In genomic region chr5:146948508-146949088, GRCm38 (mm10) we compare ENCODE assay signal across 8 mouse cellular contexts. TPM values are rescaled to one million over a fixed set of nuclear protein-coding genes. Genes with fewer than 3 reads are reported as not detected.
DNase-seq lines count a peak whose midpoint lies in the region; ATAC-seq and TF ChIP-seq lines count a peak whose summit lies in the region.

Gene Gtf3a, plus strand, starts transcription at chr5:146948657.

- peaks cover 0 to 19% of the 10 kb centered on the region in 2 experiments; a peak in 3 of 4 replicates for H3K4me1 ChIP-seq in MEL (ENCODE audit: control insufficient read depth in 1 of 2, insufficient read depth in 2 of 2, low read length in 2 of 2)
- H3K4me1 ChIP-seq in forebrain, embryonic 14.5 days (ENCODE audit: control insufficient read depth, insufficient read depth, low read length): peaks cover 6% of the 10 kb centered on the region; the same call in 1 of the 2 replicates
- H3K4me1 ChIP-seq in lung, adult 2 months (ENCODE audit: control insufficient read depth, insufficient read depth, low read length): peaks cover 7% of the 10 kb centered on the region
- peaks cover 13% of the 10 kb centered on the region for H3K4me1 ChIP-seq in neural tube, embryonic 15.5 days

- H3K4me3 ChIP-seq in MEL (ENCODE audit: control insufficient read depth in 1 of 2, insufficient read depth in 1 of 2, low read depth in 2 of 2, low read length in 2 of 2): peak within 1 kb of the TSS; percentile 86 to 91
- peak within 1 kb of the TSS; percentile 75 for H3K4me3 ChIP-seq in forebrain, embryonic 14.5 days (ENCODE audit: low read depth, low read length)
- H3K4me3 ChIP-seq in lung, adult 2 months (replicated peaks; ENCODE audit: extremely low read depth, low read depth, low read length): peak within 1 kb of the TSS; percentile 72
- peak within 1 kb of the TSS; percentile 76 for H3K4me3 ChIP-seq in neural tube, embryonic 15.5 days (replicated peaks)

- peak within 1 kb of the TSS; percentile 94 for H3K4me2 ChIP-seq in forebrain, embryonic 14.5 days (ENCODE audit: low read length)
- peak within 1 kb of the TSS; percentile 92 for H3K4me2 ChIP-seq in neural tube, embryonic 15.5 days

- H3K9me3 ChIP-seq in MEL (replicated peaks; ENCODE audit: insufficient read depth, low read length): no peaks in the 10 kb centered on the region
- H3K9me3 ChIP-seq in forebrain, embryonic 14.5 days (replicated peaks; ENCODE audit: control insufficient read depth, low read length): no peaks in the 10 kb centered on the region
- no peaks in the 10 kb centered on the region for H3K9me3 ChIP-seq in neural tube, embryonic 15.5 days (replicated peaks)

- peaks cover 22% of the 10 kb centered on the region for H3K79me2 ChIP-seq in MEL (ENCODE audit: control insufficient read depth, insufficient read depth, low read length, poor library complexity)

- TF ChIP-seq RAD21 in MEL (IDR thresholded peaks at IDR 0.05; ENCODE audit: low read depth, low read length): no peak

- H3K27ac ChIP-seq in MEL (ENCODE audit: control insufficient read depth, low read depth, low read length): peak within 1 kb of the TSS; percentile 99
- H3K27ac ChIP-seq in forebrain, embryonic 14.5 days (ENCODE audit: low read depth, low read length): peak within 1 kb of the TSS; percentile 61
- peak within 1 kb of the TSS; percentile 87 for H3K27ac ChIP-seq in neural tube, embryonic 15.5 days (replicated peaks)

- under 1% methylated on average over 62 of the region's 62 CpGs for whole genome bisulfite sequencing in forebrain, embryonic 14.5 days
- WGBS in large intestine, adult 2 months: under 1% methylated on average over 62 of the region's 62 CpGs
- WGBS in lung, adult 2 months: under 1% methylated on average over 62 of the region's 62 CpGs
- WGBS in neural tube, embryonic 15.5 days: under 1% methylated on average over 62 of the region's 62 CpGs

- peak within 1 kb of the TSS; percentile 96 for H3K9ac ChIP-seq in MEL (ENCODE audit: control insufficient read depth, low read depth, low read length, poor library complexity, severe bottlenecking)
- H3K9ac ChIP-seq in forebrain, embryonic 14.5 days (ENCODE audit: low read length): peak within 1 kb of the TSS; percentile 91
- H3K9ac ChIP-seq in neural tube, embryonic 15.5 days (replicated peaks): peak within 1 kb of the TSS; percentile 80

- TF ChIP-seq CTCF in MEL (IDR thresholded peaks at IDR 0.05 in 2 of 3, conservative IDR thresholded peaks at IDR 0.05 in 1 of 3; ENCODE audit: control insufficient read depth in 1 of 3, insufficient read depth in 1 of 3, low read depth in 2 of 3, low read length in 3 of 3, poor library complexity in 1 of 3, severe bottlenecking in 1 of 3): no peak
- TF ChIP-seq CTCF in lung, adult 2 months (IDR thresholded peaks at IDR 0.05; ENCODE audit: insufficient read depth, low read length): no peak

- H3K36me3 ChIP-seq in MEL (ENCODE audit: control insufficient read depth in 1 of 2, insufficient read depth in 2 of 2, low read length in 2 of 2): peaks cover 5 to 8% of the 10 kb centered on the region in 2 experiments
- peaks cover 32% of the 10 kb centered on the region for H3K36me3 ChIP-seq in forebrain, embryonic 14.5 days (ENCODE audit: control insufficient read depth, insufficient read depth, low read length)
- H3K36me3 ChIP-seq in neural tube, embryonic 15.5 days: peaks cover 29% of the 10 kb centered on the region

- peak; percentile 94 for DNase-seq in MEL (ENCODE audit: low read depth, low spot score)
- DNase-seq in cerebellum, adult 11 months: peak; percentile 70
- DNase-seq in forebrain, embryonic 14.5 days (ENCODE audit: low spot score): peak; percentile 95
- peak; percentile 79 to 80 for DNase-seq in heart, postnatal 10 days
- DNase-seq in large intestine, adult 2 months (ENCODE audit: low read depth, low spot score): no peak
- peak; percentile 62 for DNase-seq in lung, adult 2 months
- peak; percentile 85 for DNase-seq in testis, postnatal 10 days (ENCODE audit: low spot score)

- 0 out of 4 replicates have a peak, but pooled peaks of 1 of the 2 experiments have one; percentile 4 for TF ChIP-seq EP300 in MEL (IDR thresholded peaks at IDR 0.05; ENCODE audit: low read depth in 1 of 2, low read length in 2 of 2)

- ATAC-seq in forebrain, embryonic 14.5 days: peak; percentile 94
- ATAC-seq in neural tube, embryonic 15.5 days (ENCODE audit: low FRiP score): peak; percentile 91

- peaks cover 0 to 2% of the 10 kb centered on the region in 2 experiments; a peak in 1 of 4 replicates for H3K27me3 ChIP-seq in MEL (ENCODE audit: control insufficient read depth in 1 of 2, insufficient read depth in 2 of 2, low read length in 2 of 2)
- H3K27me3 ChIP-seq in forebrain, embryonic 14.5 days (replicated peaks; ENCODE audit: control insufficient read depth, insufficient read depth, low read length): no peaks in the 10 kb centered on the region
- no peaks in the 10 kb centered on the region for H3K27me3 ChIP-seq in neural tube, embryonic 15.5 days (replicated peaks)

- peak; percentile 76 to 95; a peak in 3 of 4 replicates for TF ChIP-seq POLR2A in MEL (IDR thresholded peaks at IDR 0.05; ENCODE audit: control insufficient read depth in 1 of 2, insufficient read depth in 1 of 2, low read depth in 1 of 2, low read length in 2 of 2, poor library complexity in 1 of 2)
- TF ChIP-seq POLR2A in lung, adult 2 months (IDR thresholded peaks at IDR 0.05; ENCODE audit: borderline replicate concordance, extremely low read depth, low read depth, low read length): peak; percentile 95

- intact Hi-C loops in heart, postnatal 10 days (cut with DNase I): loop anchor here (2.0 kb wide), 1 partner anchor 14 kb away; the partner anchor contains the start of gene Mtif3

TF ChIP-seq in MEL, 35 proteins besides CTCF, POLR2A, EP300 and RAD21 (continues in another document):
- TF ChIP-seq MAFK (IDR thresholded peaks at IDR 0.05; ENCODE audit: borderline replicate concordance, low read depth, low read length): no peak
- no peak; the same call in 1 of the 2 replicates for TF ChIP-seq KAT2A (conservative IDR thresholded peaks at IDR 0.05; ENCODE audit: low read depth, low read length)
- no peak for TF ChIP-seq POLR2AphosphoS5 (IDR thresholded peaks at IDR 0.05; ENCODE audit: borderline replicate concordance, low read depth, low read length)
- TF ChIP-seq TBP (IDR thresholded peaks at IDR 0.05; ENCODE audit: low read depth, low read length): no peak; the same call in 1 of the 2 replicates
- TF ChIP-seq MYB (IDR thresholded peaks at IDR 0.05; ENCODE audit: low read depth, low read length): no peak
- TF ChIP-seq UBTF (IDR thresholded peaks at IDR 0.05; ENCODE audit: borderline replicate concordance, insufficient read depth, low read depth, low read length): no peak
- TF ChIP-seq TCF12 (IDR thresholded peaks at IDR 0.05; ENCODE audit: low read depth, low read length): peak; percentile 35; the same call in 1 of the 2 replicates
- TF ChIP-seq ZNF384 (IDR thresholded peaks at IDR 0.05; ENCODE audit: low read depth, low read length): no peak; the same call in 1 of the 2 replicates
- TF ChIP-seq BHLHE40 (IDR thresholded peaks at IDR 0.05; ENCODE audit: borderline replicate concordance, low read depth, low read length): no peak
- TF ChIP-seq ELF1 (IDR thresholded peaks at IDR 0.05; ENCODE audit: low read depth, low read length): peak; percentile 91
- peak; percentile 92 for TF ChIP-seq MAX (IDR thresholded peaks at IDR 0.05; ENCODE audit: low read length)
- no peak for TF ChIP-seq GATA1 (IDR thresholded peaks at IDR 0.05; ENCODE audit: low read depth, low read length)
- TF ChIP-seq GABPA (IDR thresholded peaks at IDR 0.05; ENCODE audit: low read depth, low read length): no peak
- peak; percentile 88 for TF ChIP-seq SIN3A (IDR thresholded peaks at IDR 0.05; ENCODE audit: low read length)
- peak; percentile 54; the same call in 1 of the 2 replicates for TF ChIP-seq ETS1 (IDR thresholded peaks at IDR 0.05; ENCODE audit: low read depth, low read length)
- no peak for TF ChIP-seq MEF2A (IDR thresholded peaks at IDR 0.05; ENCODE audit: extremely low read depth, insufficient replicate concordance, low read depth, low read length, poor library complexity, severe bottlenecking)
- peak; percentile 66; the same call in 1 of the 2 replicates for TF ChIP-seq E2F4 (IDR thresholded peaks at IDR 0.05; ENCODE audit: borderline replicate concordance, low read depth, low read length)
- peak; percentile 78 for TF ChIP-seq NRF1 (IDR thresholded peaks at IDR 0.05; ENCODE audit: insufficient read depth, low read depth, low read length, poor library complexity, severe bottlenecking)
- TF ChIP-seq NELFE (IDR thresholded peaks at IDR 0.05; ENCODE audit: low read depth, low read length): peak; percentile 98
- TF ChIP-seq POLR2AphosphoS2 (IDR thresholded peaks at IDR 0.05; ENCODE audit: low read length): peak; percentile 78; the same call in 1 of the 2 replicates
- no peak for TF ChIP-seq USF2 (IDR thresholded peaks at IDR 0.05; ENCODE audit: borderline replicate concordance in 1 of 2, insufficient read depth in 1 of 2, low read depth in 1 of 2, low read length in 2 of 2)
- TF ChIP-seq CHD1 (IDR thresholded peaks at IDR 0.05; ENCODE audit: low read depth, low read length): no peak
- no peak for TF ChIP-seq RCOR1 (IDR thresholded peaks at IDR 0.05; ENCODE audit: low read depth, low read length)
- TF ChIP-seq SMC3 (IDR thresholded peaks at IDR 0.05; ENCODE audit: low read depth, low read length): no peak
- TF ChIP-seq ZC3H11A (IDR thresholded peaks at IDR 0.05; ENCODE audit: low read depth, low read length): no peak
- peak; percentile 91 for TF ChIP-seq ZMIZ1 (IDR thresholded peaks at IDR 0.05; ENCODE audit: low read depth, low read length)
- no peak; the same call in 1 of the 2 replicates for TF ChIP-seq USF1 (IDR thresholded peaks at IDR 0.05; ENCODE audit: low read depth, low read length)
- peak; percentile 77; the same call in 1 of the 2 replicates for TF ChIP-seq MAZ (IDR thresholded peaks at IDR 0.05; ENCODE audit: low read depth, low read length)
- peak; percentile 97 for TF ChIP-seq MXI1 (IDR thresholded peaks at IDR 0.05; ENCODE audit: low read depth, low read length)
- no peak for TF ChIP-seq JUND (IDR thresholded peaks at IDR 0.05; ENCODE audit: low read depth, low read length)

RNA-seq across cellular contexts. Expression of gene Gtf3a, which starts in this region (rescaled TPM):
- 173 and 177 TPM in 2 replicates for total RNA-seq in MEL (2012; rRNA removed)
- polyA plus RNA-seq in MEL (2012; ENCODE audit: insufficient read depth in 1 of 2, insufficient read length in 2 of 2, low read depth in 1 of 2, low replicate concordance in 2 of 2, missing spikeins in 1 of 2): 100 to 1,000 TPM in 1 of 2 experiments, not detected in 1; 204 TPM
- 99.7 and 110 TPM in 2 replicates for polyA plus RNA-seq in forebrain, embryonic 14.5 days (2014; fragmentation: Nextera tagmentation; extraction: Ambion mirVana)
- 10 to 100 TPM; 23.3 to 27.7 TPM for total RNA-seq in heart, postnatal 10 days (2021)
- polyA plus RNA-seq in large intestine, adult 2 months (2012; rRNA removed): 32.3 and 40.6 TPM in 2 replicates
- polyA plus RNA-seq in lung, adult 2 months (2012; rRNA removed): 35.2 and 52.8 TPM in 2 replicates
- polyA plus RNA-seq in neural tube, embryonic 15.5 days (2015; fragmentation: Nextera tagmentation; extraction: Ambion mirVana): 107 and 115 TPM in 2 replicates
